Mouse (Mus musculus) liver, postnatal 0 days (tissue): ENCODE results near the gene Gpr83.

ENCODE experiments used
- CTCF ChIP-seq: sonication (generic); IDR thresholded peaks from 2 replicates; pipeline ENCODE4 v1.5.1; 2016; ENCODE audit warnings: antibody characterized with exemption, low read depth
- EP300 ChIP-seq: IDR thresholded peaks from 2 replicates; pipeline ENCODE4 v1.6.1; 2016; ENCODE audit warnings: antibody characterized with exemption, low read depth, mild to moderate bottlenecking

DNA sequence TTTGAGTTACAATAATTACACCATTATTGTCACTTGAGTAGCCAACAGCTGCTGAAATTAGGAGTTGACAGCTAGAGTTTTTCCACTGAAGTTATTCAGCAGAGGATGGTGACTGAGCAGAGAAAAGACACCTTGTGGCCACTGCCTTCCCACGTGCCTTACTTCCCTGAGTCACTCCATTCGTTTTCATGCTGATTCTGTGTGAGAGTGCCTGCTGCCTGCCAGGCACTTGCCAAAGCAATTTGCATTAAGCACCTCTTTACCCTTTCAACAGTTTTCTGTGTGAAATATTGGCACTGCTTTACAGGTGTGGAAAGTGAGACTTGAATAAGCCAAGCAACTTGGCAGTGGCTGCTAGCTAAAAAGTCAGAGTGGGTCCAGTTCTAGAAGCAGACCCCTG is 32.1 kb upstream of the Gpr83 start:
- TF ChIP-seq CTCF (no peak), EP300 (no peak)
